Mouse (Mus musculus) embryonic facial prominence, embryonic 11.5 days (tissue): Measurements from ENCODE around the gene Drc3. TPM values are rescaled to one million over a fixed set of nuclear protein-coding genes. Genes with fewer than 3 reads are reported as not detected.

ENCODE experiments used
- ATAC-seq: fragments of 200-750 bp; cut with Nextera tagmentation; replicated peaks from 2 replicates; pipeline ENCODE4 v1.8.0; 2017; ENCODE audit warnings: low read depth; ENCODE audit not compliant: insufficient number of reproducible peaks, low FRiP score, low TSS enrichment
- DNase-seq: peaks from one replicate; pipeline ENCODE4 v3.0.0-alpha.2; 2015; ENCODE audit warnings: low spot score
- H3K27ac ChIP-seq: fragments of 300-500 bp; sonication (generic); replicated peaks from 2 replicates; pipeline ENCODE4 v1.5.1; 2014; ENCODE audit warnings: mild to moderate bottlenecking, low read depth, low read length, control low read depth
- H3K27me3 ChIP-seq: fragments of 300-500 bp; sonication (generic); 2 replicates; pipeline ENCODE4 v1.6.1; 2014; ENCODE audit warnings: mild to moderate bottlenecking, low read length, moderate library complexity, mixed read lengths; ENCODE audit not compliant: control insufficient read depth, insufficient read depth
- H3K36me3 ChIP-seq: fragments of 300-500 bp; sonication (generic); replicated peaks from 2 replicates; pipeline ENCODE4 v1.6.1; 2014; ENCODE audit warnings: low read depth, mild to moderate bottlenecking, low read length, moderate library complexity, mixed read lengths; ENCODE audit not compliant: control insufficient read depth, insufficient read depth
- H3K4me1 ChIP-seq: fragments of 300-500 bp; sonication (generic); 2 replicates; pipeline ENCODE4 v1.6.1; 2014; ENCODE audit warnings: low read length, mixed read lengths; ENCODE audit not compliant: control insufficient read depth, insufficient read depth
- H3K4me2 ChIP-seq: fragments of 300-500 bp; sonication (generic); 2 replicates; pipeline ENCODE4 v1.6.1; 2014; ENCODE audit warnings: low read depth, mild to moderate bottlenecking, control low read depth, low read length, moderate library complexity
- H3K4me3 ChIP-seq: fragments of 300-500 bp; sonication (generic); 2 replicates; pipeline ENCODE4 v1.5.1; 2014; ENCODE audit warnings: low read depth, low read length, control low read depth
- H3K9ac ChIP-seq: fragments of 300-500 bp; sonication (generic); replicated peaks from 2 replicates; pipeline ENCODE4 v1.6.1; 2014; ENCODE audit warnings: mild to moderate bottlenecking, control low read depth, low read length
- H3K9me3 ChIP-seq: fragments of 300-500 bp; sonication (generic); replicated peaks from 2 replicates; pipeline ENCODE4 v1.6.1; 2016; ENCODE audit warnings: mild to moderate bottlenecking, low read length, inconsistent platforms, mixed read lengths; ENCODE audit not compliant: control insufficient read depth
- WGBS: fragments of 180-500 bp; shearing (Covaris S2); extraction: QIAGEN DNeasy Blood & Tissue Kit; methylation state at CpG from one replicate; pipeline ENCODE4 v1.1.7; 2014; 5-methylcytosine and 5-hydroxymethylcytosine counted together
- polyA plus RNA-seq: library from polyadenylated mRNA; unstranded; fragments of >200 nt; fragmentation: Nextera tagmentation; extraction: Ambion mirVana; gene quantifications from 2 replicates; pipeline ENCODE4 v1.2.1, GENCODE M21; 2014

Drc3 gene
- polyA plus RNA-seq, 1 experiment from 2014 or later: 2.2 TPM

GRCm38 (mm10) chr11:60321438-60321837, 31.7 kb upstream of the Drc3 start:
- H3K9ac ChIP-seq: no peak overlapping the region
- 86% methylated on average over 2 of the region's 2 CpGs for WGBS

GRCm38 (mm10) chr11:60323731-60324130, 29.4 kb upstream of the Drc3 start:
- no peak overlapping the region for H3K27ac ChIP-seq
- no peak overlapping the region for H3K4me2 ChIP-seq
- H3K27me3 ChIP-seq: no peaks in the 10 kb centered on the region
- DNase-seq (no peak), ATAC-seq (no peak)
- no peaks in the 10 kb centered on the region for H3K4me1 ChIP-seq
- H3K36me3 ChIP-seq: no peaks in the 10 kb centered on the region
- no peak overlapping the region for H3K4me3 ChIP-seq
- no peak overlapping the region for H3K9ac ChIP-seq
- no peaks in the 10 kb centered on the region for H3K9me3 ChIP-seq

More at GRCm38 (mm10) chr11:60321438-60321837, 31.7 kb upstream of the Drc3 start:
- H3K4me3 ChIP-seq: no peak overlapping the region
- ATAC-seq (no peak), DNase-seq (no peak)
- H3K36me3 ChIP-seq: no peaks in the 10 kb centered on the region
- H3K4me2 ChIP-seq: no peak overlapping the region
- no peaks in the 10 kb centered on the region for H3K9me3 ChIP-seq
- no peak overlapping the region for H3K27ac ChIP-seq
- no peaks in the 10 kb centered on the region for H3K4me1 ChIP-seq
- no peaks in the 10 kb centered on the region for H3K27me3 ChIP-seq

- ATAC-seq: no peak
- H3K4me3 ChIP-seq: no peak overlapping the region
- 86% methylated on average over 4 of the region's 4 CpGs for WGBS
- no peak overlapping the region for H3K9ac ChIP-seq
- H3K9me3 ChIP-seq: no peaks in the 10 kb centered on the region
- no peaks in the 10 kb centered on the region for H3K27me3 ChIP-seq
- no peaks in the 10 kb centered on the region for H3K36me3 ChIP-seq
- H3K4me1 ChIP-seq: no peaks in the 10 kb centered on the region
- no peak overlapping the region for H3K27ac ChIP-seq
- H3K4me2 ChIP-seq: no peak overlapping the region
- DNase-seq: no peak
Measured at GRCm38 (mm10) chr11:60330551-60330950, 22.6 kb upstream of the Drc3 start.

GRCm38 (mm10) chr11:60333461-60333860, 19.7 kb upstream of the Drc3 start:
- no peak overlapping the region for H3K9ac ChIP-seq
- no peaks in the 10 kb centered on the region for H3K36me3 ChIP-seq
- WGBS: 85% methylated on average over 5 of the region's 5 CpGs
- no peaks in the 10 kb centered on the region for H3K9me3 ChIP-seq
- no peak overlapping the region for H3K4me2 ChIP-seq
- ATAC-seq: no peak
- H3K27ac ChIP-seq: no peak overlapping the region
- DNase-seq: no peak
- no peak overlapping the region for H3K4me3 ChIP-seq
- H3K27me3 ChIP-seq: no peaks in the 10 kb centered on the region
- H3K4me1 ChIP-seq: no peaks in the 10 kb centered on the region

GRCm38 (mm10) chr11:60334124-60334523, 19.0 kb upstream of the Drc3 start:
- no peaks in the 10 kb centered on the region for H3K9me3 ChIP-seq
- H3K9ac ChIP-seq: no peak overlapping the region
- no peak overlapping the region for H3K4me3 ChIP-seq
- 57% methylated on average over 3 of the region's 3 CpGs for WGBS
- no peak overlapping the region for H3K27ac ChIP-seq
- ATAC-seq (no peak), DNase-seq (no peak)
- H3K4me1 ChIP-seq: no peaks in the 10 kb centered on the region
- H3K27me3 ChIP-seq: no peaks in the 10 kb centered on the region
- no peaks in the 10 kb centered on the region for H3K36me3 ChIP-seq
- H3K4me2 ChIP-seq: no peak overlapping the region

GRCm38 (mm10) chr11:60335771-60336170, 17.4 kb upstream of the Drc3 start:
- no peak for DNase-seq
- H3K27ac ChIP-seq: no peak overlapping the region
- H3K4me3 ChIP-seq: no peak overlapping the region
- H3K36me3 ChIP-seq: no peaks in the 10 kb centered on the region
- no peak overlapping the region for H3K9ac ChIP-seq
- ATAC-seq: no peak
- no peak overlapping the region for H3K4me2 ChIP-seq
- H3K9me3 ChIP-seq: no peaks in the 10 kb centered on the region
- H3K4me1 ChIP-seq: no peaks in the 10 kb centered on the region
- H3K27me3 ChIP-seq: no peaks in the 10 kb centered on the region
- WGBS: 78% methylated on average over 2 of the region's 2 CpGs

- H3K9ac ChIP-seq: no peak overlapping the region
- WGBS: 69% methylated on average over 4 of the region's 4 CpGs
- ATAC-seq (no peak), DNase-seq (peak; percentile 54)
- H3K36me3 ChIP-seq: no peaks in the 10 kb centered on the region
- no peak overlapping the region for H3K27ac ChIP-seq
- H3K4me1 ChIP-seq: no peaks in the 10 kb centered on the region
- H3K27me3 ChIP-seq: no peaks in the 10 kb centered on the region
- H3K4me2 ChIP-seq: no peak overlapping the region
- no peak overlapping the region for H3K4me3 ChIP-seq
- no peaks in the 10 kb centered on the region for H3K9me3 ChIP-seq
Measured at GRCm38 (mm10) chr11:60338291-60338690, 14.8 kb upstream of the Drc3 start.

- DNase-seq: no peak
- no peaks in the 10 kb centered on the region for H3K36me3 ChIP-seq
- no peak overlapping the region for H3K4me2 ChIP-seq
- H3K27me3 ChIP-seq: no peaks in the 10 kb centered on the region
- ATAC-seq: no peak
- no peak overlapping the region for H3K27ac ChIP-seq
- H3K4me3 ChIP-seq: no peak overlapping the region
- H3K4me1 ChIP-seq: no peaks in the 10 kb centered on the region
- WGBS: 92% methylated on average over 12 of the region's 12 CpGs
- H3K9ac ChIP-seq: no peak overlapping the region
- H3K9me3 ChIP-seq: no peaks in the 10 kb centered on the region
Measured at GRCm38 (mm10) chr11:60339361-60339760, 13.8 kb upstream of the Drc3 start.
